Mouse (Mus musculus): ENCODE measurements around the gene Dnase1l3. TPM values are rescaled to one million over a fixed set of nuclear protein-coding genes. Genes with fewer than 3 reads are reported as not detected.

Dnase1l3 gene
- polyA plus RNA-seq, 1 experiment from 2014 or later: not detected

GRCm38 (mm10) chr14:7938809-7939784 is 55.3 kb downstream of the Dnase1l3 start:
- H3K27me3 ChIP-seq (ENCODE audit: insufficient read depth, poor library complexity, severe bottlenecking): no peaks in the 10 kb centered on the region
- H3K4me3 ChIP-seq: no peak overlapping the region
- no peak for DNase-seq (ENCODE audit: low spot score)
- peaks cover 30% of the 10 kb centered on the region for H3K4me1 ChIP-seq
- peaks cover 56% of the 10 kb centered on the region for H3K36me3 ChIP-seq
- 88% methylated on average over 19 of the region's 19 CpGs for WGBS
- no peak overlapping the region for H3K27ac ChIP-seq
- no peaks in the 10 kb centered on the region for H3K9me3 ChIP-seq

- Histone ChIP-seq H3K27ac (0 out of 2 replicates have a peak overlapping the region, but pooled peaks have one; percentile 42), H3K4me1 (peaks cover 22% of the 10 kb centered on the region), H3K36me3 (peaks cover 54% of the 10 kb centered on the region), H3K9me3 (no peaks in the 10 kb centered on the region), H3K4me3 (no peak overlapping the region), H3K27me3 (ENCODE audit: insufficient read depth, poor library complexity, severe bottlenecking) (no peaks in the 10 kb centered on the region)
- no peak for DNase-seq (ENCODE audit: low spot score)
- 29% methylated on average over 17 of the region's 17 CpGs for WGBS
Observed at GRCm38 (mm10) chr14:7937052-7937630, 57.2 kb downstream of the Dnase1l3 start.

DNA sequence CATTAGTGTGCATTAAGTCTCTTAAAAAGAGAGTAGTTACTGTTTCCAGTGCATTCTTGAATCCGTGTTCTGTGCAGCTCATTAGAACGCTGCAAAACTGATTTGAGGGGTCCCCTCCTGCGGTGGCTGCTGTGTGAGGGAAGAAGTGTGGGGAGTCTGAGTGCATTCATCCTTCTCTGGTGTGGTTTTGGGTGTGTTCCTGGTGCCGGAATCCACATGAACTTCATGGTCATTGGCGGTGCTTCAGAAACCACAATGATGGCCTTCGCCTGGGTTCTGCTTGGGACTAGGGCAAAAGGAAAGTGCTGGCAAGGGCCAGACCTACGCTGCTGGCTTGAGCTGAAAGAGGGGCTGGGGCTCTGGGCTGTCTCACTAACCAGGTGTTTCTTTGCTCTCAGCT is 60.2 kb downstream of the Dnase1l3 start:
- peaks cover 65% of the 10 kb centered on the region for H3K36me3 ChIP-seq

DNA sequence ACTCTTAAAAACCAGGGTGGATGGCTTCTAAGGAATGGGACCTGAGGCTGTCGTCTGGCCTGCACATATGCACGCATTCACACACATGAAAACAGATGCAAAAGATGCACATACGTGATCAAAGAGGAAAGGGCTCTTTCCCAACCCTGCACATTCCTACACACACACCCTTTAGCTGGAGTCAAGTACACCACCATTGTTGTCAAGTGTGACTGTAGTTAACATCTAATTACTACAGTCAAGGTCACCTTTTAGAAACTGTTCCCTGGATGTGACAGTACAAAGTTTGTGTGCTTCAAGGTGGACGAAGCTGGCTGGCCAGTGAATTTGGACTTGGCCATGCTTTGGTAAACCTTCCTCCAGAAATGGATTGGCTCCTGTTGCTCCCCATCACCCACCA is 62.2 kb downstream of the Dnase1l3 start:
- H3K4me1 ChIP-seq: peaks cover 7% of the 10 kb centered on the region
- H3K27ac ChIP-seq: no peak overlapping the region
- 89% methylated on average over 4 of the region's 4 CpGs for WGBS
- DNase-seq (ENCODE audit: low spot score): no peak
- no peaks in the 10 kb centered on the region for H3K27me3 ChIP-seq (ENCODE audit: insufficient read depth, poor library complexity, severe bottlenecking)
- H3K36me3 ChIP-seq: peaks cover 80% of the 10 kb centered on the region
- no peak overlapping the region for H3K4me3 ChIP-seq
- no peaks in the 10 kb centered on the region for H3K9me3 ChIP-seq

More for the DNA sequence above, 60.2 kb downstream of the Dnase1l3 start:
- DNase-seq (ENCODE audit: low spot score): no peak
- no peak overlapping the region for H3K4me3 ChIP-seq
- H3K4me1 ChIP-seq: peaks cover 9% of the 10 kb centered on the region
- 91% methylated on average over 7 of the region's 7 CpGs for WGBS
- H3K27ac ChIP-seq: no peak overlapping the region
- H3K27me3 ChIP-seq (ENCODE audit: insufficient read depth, poor library complexity, severe bottlenecking): no peaks in the 10 kb centered on the region
- no peaks in the 10 kb centered on the region for H3K9me3 ChIP-seq

GRCm38 (mm10) chr14:7929029-7929428 is 65.3 kb downstream of the Dnase1l3 start:
- H3K27ac ChIP-seq: no peak overlapping the region
- no peak for DNase-seq (ENCODE audit: low spot score)
- H3K4me1 ChIP-seq: peaks cover 5% of the 10 kb centered on the region; the same call in 1 of the 2 replicates
- H3K36me3 ChIP-seq: peaks cover 80% of the 10 kb centered on the region
- 80% methylated on average over 7 of the region's 7 CpGs for WGBS
- no peak overlapping the region for H3K4me3 ChIP-seq
- no peaks in the 10 kb centered on the region for H3K9me3 ChIP-seq
- H3K27me3 ChIP-seq (ENCODE audit: insufficient read depth, poor library complexity, severe bottlenecking): no peaks in the 10 kb centered on the region

DNA sequence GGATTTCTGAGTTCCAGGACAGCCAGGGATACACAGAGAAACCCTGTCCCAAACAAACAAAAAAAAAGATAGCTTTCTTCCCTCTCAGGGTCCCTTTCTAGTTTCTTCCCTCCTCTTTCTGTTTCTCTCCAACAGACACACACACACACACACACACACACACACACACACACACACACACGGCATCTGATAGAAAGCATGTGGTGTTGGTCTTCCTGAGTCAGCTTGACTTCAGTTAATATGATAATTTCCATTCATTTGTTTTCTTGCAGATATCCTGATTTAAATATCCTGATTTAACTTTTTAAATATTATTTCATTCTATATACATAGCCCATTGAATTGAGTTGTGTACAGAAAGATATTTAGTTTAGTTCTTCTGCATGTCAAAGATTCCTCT is 66.0 kb downstream of the Dnase1l3 start:
- WGBS: 100% methylated on average over 1 of the region's 1 CpGs
- Histone ChIP-seq H3K9me3 (no peaks in the 10 kb centered on the region), H3K4me3 (no peak overlapping the region), H3K4me1 (peaks cover 5% of the 10 kb centered on the region; the same call in 1 of the 2 replicates), H3K36me3 (peaks cover 80% of the 10 kb centered on the region), H3K27ac (no peak overlapping the region), H3K27me3 (ENCODE audit: insufficient read depth, poor library complexity, severe bottlenecking) (no peaks in the 10 kb centered on the region)
- DNase-seq (ENCODE audit: low spot score): no peak

DNA sequence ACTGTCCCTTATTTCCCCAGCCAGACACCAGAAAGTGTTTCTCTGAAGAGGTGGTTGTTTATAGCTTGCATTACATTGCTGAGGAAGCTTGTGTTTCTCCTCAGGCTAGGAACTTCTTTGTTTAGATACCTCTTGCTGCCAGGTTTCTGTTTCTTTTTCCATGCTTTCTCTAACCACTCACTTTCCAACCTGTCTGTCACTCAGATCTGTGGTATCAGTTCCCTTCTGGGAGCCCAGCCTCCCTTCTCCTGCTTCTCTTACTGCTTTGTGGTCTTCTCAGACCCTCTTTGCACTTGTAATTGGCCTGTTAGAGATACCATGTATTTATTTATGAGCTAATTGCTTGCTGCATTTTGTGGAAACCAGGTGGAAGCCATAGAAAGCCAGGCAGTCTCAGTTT is 70.7 kb downstream of the Dnase1l3 start:
- H3K9me3 ChIP-seq: no peaks in the 10 kb centered on the region
- no peak overlapping the region for H3K27ac ChIP-seq
- no peak for DNase-seq (ENCODE audit: low spot score)
- no peak overlapping the region for H3K4me3 ChIP-seq
- H3K27me3 ChIP-seq (ENCODE audit: insufficient read depth, poor library complexity, severe bottlenecking): no peaks in the 10 kb centered on the region
- H3K4me1 ChIP-seq: no peaks in the 10 kb centered on the region
- H3K36me3 ChIP-seq: peaks cover 80% of the 10 kb centered on the region

- no peaks in the 10 kb centered on the region for H3K4me1 ChIP-seq
- H3K36me3 ChIP-seq: peaks cover 84% of the 10 kb centered on the region
- 86% methylated on average over 5 of the region's 5 CpGs for WGBS
Observed at GRCm38 (mm10) chr14:7921459-7921858, 72.9 kb downstream of the Dnase1l3 start.

DNA sequence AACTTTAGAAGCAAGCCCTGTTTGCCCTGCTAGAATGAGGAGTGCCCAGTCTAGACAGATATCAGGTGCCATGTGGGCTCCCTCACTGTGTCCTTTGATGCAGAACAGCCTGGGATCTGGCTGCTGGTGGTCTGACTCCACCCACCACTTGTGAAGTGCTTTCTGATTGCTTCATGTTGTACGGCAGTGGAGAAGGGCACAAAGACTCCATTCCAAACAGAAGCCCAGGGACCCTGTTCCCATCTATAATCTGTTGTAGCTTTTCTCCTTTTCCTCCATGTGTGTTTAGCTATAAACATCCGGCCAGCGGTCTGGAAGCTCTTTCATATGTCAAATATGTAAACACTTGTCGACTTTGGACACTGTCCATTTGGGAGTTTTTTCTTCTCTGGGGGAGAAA is 74.5 kb downstream of the Dnase1l3 start:
- WGBS: 69% methylated on average over 4 of the region's 4 CpGs
- DNase-seq (ENCODE audit: low spot score): no peak
- H3K4me1 ChIP-seq: no peaks in the 10 kb centered on the region
- no peak overlapping the region for H3K27ac ChIP-seq
- H3K36me3 ChIP-seq: peaks cover 92% of the 10 kb centered on the region
- H3K27me3 ChIP-seq (ENCODE audit: insufficient read depth, poor library complexity, severe bottlenecking): no peaks in the 10 kb centered on the region
- H3K9me3 ChIP-seq: no peaks in the 10 kb centered on the region
- no peak overlapping the region for H3K4me3 ChIP-seq

More at GRCm38 (mm10) chr14:7921459-7921858, 72.9 kb downstream of the Dnase1l3 start:
- H3K4me3 ChIP-seq: no peak overlapping the region
- no peaks in the 10 kb centered on the region for H3K27me3 ChIP-seq (ENCODE audit: insufficient read depth, poor library complexity, severe bottlenecking)
- DNase-seq (ENCODE audit: low spot score): no peak
- H3K9me3 ChIP-seq: no peaks in the 10 kb centered on the region
- no peak overlapping the region for H3K27ac ChIP-seq

GRCm38 (mm10) chr14:7919309-7919708 is 75.1 kb downstream of the Dnase1l3 start:
- H3K9me3 ChIP-seq: no peaks in the 10 kb centered on the region
- H3K36me3 ChIP-seq: peaks cover 92% of the 10 kb centered on the region
- no peak overlapping the region for H3K4me3 ChIP-seq
- H3K27me3 ChIP-seq (ENCODE audit: insufficient read depth, poor library complexity, severe bottlenecking): no peaks in the 10 kb centered on the region
- WGBS: 86% methylated on average over 5 of the region's 5 CpGs
- DNase-seq (ENCODE audit: low spot score): no peak
- no peak overlapping the region for H3K27ac ChIP-seq
- H3K4me1 ChIP-seq: no peaks in the 10 kb centered on the region

GRCm38 (mm10) chr14:7918150-7918991 is 76.0 kb downstream of the Dnase1l3 start:
- Histone ChIP-seq H3K4me3 (no peak overlapping the region), H3K9me3 (no peaks in the 10 kb centered on the region), H3K27me3 (ENCODE audit: insufficient read depth, poor library complexity, severe bottlenecking) (no peaks in the 10 kb centered on the region), H3K4me1 (no peaks in the 10 kb centered on the region), H3K27ac (no peak overlapping the region), H3K36me3 (peaks cover 87% of the 10 kb centered on the region)
- no peak for DNase-seq (ENCODE audit: low spot score)
- 85% methylated on average over 6 of the region's 6 CpGs for WGBS
